Mouse (Mus musculus) brain, embryonic 14.5 days (tissue): ENCODE results near the gene Gm11007. TPM values are rescaled to one million over a fixed set of nuclear protein-coding genes. Genes with fewer than 3 reads are reported as not detected.
"Not testable (repeated sequence)": the region's sequence is repeated elsewhere in the genome, so short reads cannot be mapped to it uniquely, and the experiment has no call there.

Experiments used
- DNase-seq: peaks from one replicate; pipeline ENCODE4 v3.0.0-alpha.2; 2011; ENCODE audit warnings: low read depth
- polyA plus RNA-seq: library from polyadenylated mRNA; depleted of rRNA; stranded (reverse); fragments of >200 nt; gene quantifications from 2 replicates; pipeline ENCODE4 v1.2.3, GENCODE M21; 2012; rRNA removed

Gene Gm11007
- polyA plus RNA-seq: not detected in 2 replicates

DNA sequence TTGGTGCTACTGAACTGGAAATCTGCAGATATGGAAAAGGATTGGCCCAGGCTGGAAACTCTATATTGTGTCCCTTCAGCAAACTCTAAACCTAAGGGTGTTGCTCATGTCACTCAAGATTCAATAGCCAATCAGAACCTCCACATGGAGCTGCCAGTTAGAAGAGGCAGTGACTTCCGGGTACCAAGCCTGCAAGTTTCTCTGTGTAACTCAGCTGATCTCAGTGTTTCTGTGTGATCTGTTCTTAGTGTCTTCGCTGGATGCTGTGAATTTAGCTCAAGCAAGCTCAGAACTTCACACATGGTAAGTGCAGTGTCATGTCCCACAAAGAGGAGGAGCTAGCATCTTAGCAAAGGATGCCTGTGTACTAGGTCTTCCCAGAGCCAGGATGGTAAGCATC lies at the start of gene Gm11007:
TSS of gene Gm11007 (plus strand) at position 301 of the 400 bp plus-strand sequence.
- not testable (repeated sequence) for DNase-seq

Other genes starting within 250 kb of the Gm11007 start
- 8.7 and 9.4 TPM in 2 replicates for gene Gm4724, start 208.2 kb upstream of the Gm11007 start, polyA plus RNA-seq
- gene Zfp965, start 174.0 kb upstream of the Gm11007 start, polyA plus RNA-seq: 3.1 and 3.7 TPM in 2 replicates
- gene Zfp969, start 59.7 kb downstream of the Gm11007 start, polyA plus RNA-seq: not detected in 2 replicates
- not detected in 2 replicates for gene Gm2007, start 97.6 kb downstream of the Gm11007 start, polyA plus RNA-seq
- 2.6 and 3.7 TPM in 2 replicates for gene Gm14288, start 157.1 kb downstream of the Gm11007 start, polyA plus RNA-seq
- gene Gm6710, start 225.2 kb downstream of the Gm11007 start, polyA plus RNA-seq: 8.5 and 9.3 TPM in 2 replicates